Mouse (Mus musculus) lung, postnatal 0 days (tissue): ENCODE measurements around the gene Fam117a. TPM values are rescaled to one million over a fixed set of nuclear protein-coding genes. Genes with fewer than 3 reads are reported as not detected.

ENCODE experiments used
- ATAC-seq: fragments of 200-750 bp; cut with Nextera tagmentation; 2 replicates; pipeline ENCODE4 v1.8.0; 2017; ENCODE audit warnings: moderate library complexity
- DNase-seq: peaks from one replicate; pipeline ENCODE4 v3.0.0-alpha.2; 2016; ENCODE audit warnings: low spot score
- H3K27ac ChIP-seq: fragments of 300-500 bp; sonication (generic); 2 replicates; pipeline ENCODE4 v1.5.1; 2014; ENCODE audit warnings: antibody characterized with exemption, mild to moderate bottlenecking, low read length, mixed read lengths
- H3K27me3 ChIP-seq: fragments of 300-500 bp; sonication (generic); replicated peaks from 2 replicates; pipeline ENCODE4 v1.6.1; 2014; ENCODE audit warnings: low read length, mixed read lengths; ENCODE audit not compliant: insufficient read depth
- H3K36me3 ChIP-seq: fragments of 300-500 bp; sonication (generic); 2 replicates; pipeline ENCODE4 v1.6.1; 2014; ENCODE audit warnings: low read length, mixed read lengths; ENCODE audit not compliant: insufficient read depth
- H3K4me1 ChIP-seq: fragments of 300-500 bp; sonication (generic); 2 replicates; pipeline ENCODE4 v1.6.1; 2014; ENCODE audit warnings: antibody characterized with exemption, low read depth, low read length, mixed read lengths; ENCODE audit not compliant: insufficient read depth
- H3K4me2 ChIP-seq: fragments of 300-500 bp; sonication (generic); replicated peaks from 2 replicates; pipeline ENCODE4 v1.6.1; 2014; ENCODE audit warnings: low read depth, mild to moderate bottlenecking, low read length, moderate library complexity, mixed read lengths
- H3K4me3 ChIP-seq: fragments of 300-500 bp; sonication (generic); 2 replicates; pipeline ENCODE4 v1.5.1; 2014; ENCODE audit warnings: low read depth, low read length
- H3K9ac ChIP-seq: fragments of 300-500 bp; sonication (generic); replicated peaks from 2 replicates; pipeline ENCODE4 v1.6.1; 2014; ENCODE audit warnings: low read depth, mild to moderate bottlenecking
- H3K9me3 ChIP-seq: fragments of 300-500 bp; sonication (generic); 2 replicates; pipeline ENCODE4 v1.6.1; 2016; ENCODE audit warnings: low read length, mixed read lengths
- CTCF ChIP-seq: IDR thresholded peaks from 2 replicates; pipeline ENCODE4 v1.5.1; 2016; ENCODE audit warnings: antibody characterized with exemption, mild to moderate bottlenecking
- EP300 ChIP-seq: IDR thresholded peaks from 2 replicates; pipeline ENCODE4 v1.6.1; 2016; ENCODE audit warnings: antibody characterized with exemption, mild to moderate bottlenecking, control low read depth
- WGBS: fragments of 180-500 bp; shearing (Covaris S2); extraction: QIAGEN DNeasy Blood & Tissue Kit; methylation state at CpG from one replicate; pipeline ENCODE4 v1.1.7; 2014; 5-methylcytosine and 5-hydroxymethylcytosine counted together
- polyA plus RNA-seq: library from polyadenylated mRNA; unstranded; fragments of >200 nt; fragmentation: Nextera tagmentation; extraction: Ambion mirVana; gene quantifications from 2 replicates; pipeline ENCODE4 v1.2.1, GENCODE M21; 2015

Fam117a gene
- polyA plus RNA-seq, 1 experiment from 2014 or later = 21.6 TPM

DNA sequence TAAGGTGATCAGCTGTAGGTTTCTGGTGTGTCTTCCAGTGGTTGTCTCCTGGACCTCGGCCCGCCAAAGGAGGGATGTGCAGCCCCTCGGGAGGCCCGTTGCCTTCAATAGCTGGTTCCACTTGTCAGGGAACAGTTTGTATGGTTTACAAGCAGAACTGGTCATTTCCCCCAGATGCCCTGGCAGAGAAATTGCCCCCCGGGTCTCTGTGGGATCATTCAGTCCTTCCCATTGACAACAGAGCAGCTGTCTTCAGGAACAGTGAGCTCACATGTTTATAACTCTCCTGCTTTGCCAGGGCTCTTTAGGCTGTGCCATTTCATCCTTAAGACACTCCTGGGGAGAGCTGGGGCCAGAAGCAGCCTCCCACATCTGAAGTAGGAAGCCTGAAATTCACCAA is 57.3 kb downstream of the Fam117a start:
- Histone ChIP-seq H3K36me3 (peaks cover 6% of the 10 kb centered on the region; the same call in 1 of the 2 replicates), H3K4me3 (no peak overlapping the region), H3K9ac (no peak overlapping the region), H3K4me2 (no peak overlapping the region), H3K9me3 (no peaks in the 10 kb centered on the region), H3K27me3 (no peaks in the 10 kb centered on the region), H3K27ac (no peak overlapping the region), H3K4me1 (no peaks in the 10 kb centered on the region)
- no peak for ATAC-seq
- no peak for TF ChIP-seq CTCF
- TF ChIP-seq EP300 = no peak
- DNase-seq = no peak
- 39% methylated on average over 5 of the region's 5 CpGs for WGBS

DNA sequence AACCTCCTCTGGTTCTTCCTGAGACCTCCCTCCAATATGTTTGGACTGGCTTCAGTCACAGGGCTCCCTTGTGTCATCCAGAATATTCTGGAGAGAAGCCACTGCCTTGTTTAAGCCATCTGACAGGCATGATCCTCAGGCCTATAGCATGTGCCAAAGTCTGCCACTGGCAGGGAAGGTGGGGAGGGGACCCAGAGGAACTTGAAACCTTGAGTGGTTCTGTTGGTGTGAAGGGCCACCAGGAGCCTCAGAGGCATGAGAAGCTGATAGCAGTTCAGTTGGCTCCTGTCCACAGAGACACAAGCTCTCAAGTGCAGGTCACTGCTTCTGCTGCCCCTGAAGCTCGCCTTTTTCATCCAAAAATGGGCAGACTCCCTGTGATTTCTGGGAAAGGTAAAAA is 59.7 kb downstream of the Fam117a start:
- Histone ChIP-seq H3K4me1 (no peaks in the 10 kb centered on the region), H3K4me3 (no peak overlapping the region)
- WGBS = 23% methylated on average over 1 of the region's 1 CpGs

DNA sequence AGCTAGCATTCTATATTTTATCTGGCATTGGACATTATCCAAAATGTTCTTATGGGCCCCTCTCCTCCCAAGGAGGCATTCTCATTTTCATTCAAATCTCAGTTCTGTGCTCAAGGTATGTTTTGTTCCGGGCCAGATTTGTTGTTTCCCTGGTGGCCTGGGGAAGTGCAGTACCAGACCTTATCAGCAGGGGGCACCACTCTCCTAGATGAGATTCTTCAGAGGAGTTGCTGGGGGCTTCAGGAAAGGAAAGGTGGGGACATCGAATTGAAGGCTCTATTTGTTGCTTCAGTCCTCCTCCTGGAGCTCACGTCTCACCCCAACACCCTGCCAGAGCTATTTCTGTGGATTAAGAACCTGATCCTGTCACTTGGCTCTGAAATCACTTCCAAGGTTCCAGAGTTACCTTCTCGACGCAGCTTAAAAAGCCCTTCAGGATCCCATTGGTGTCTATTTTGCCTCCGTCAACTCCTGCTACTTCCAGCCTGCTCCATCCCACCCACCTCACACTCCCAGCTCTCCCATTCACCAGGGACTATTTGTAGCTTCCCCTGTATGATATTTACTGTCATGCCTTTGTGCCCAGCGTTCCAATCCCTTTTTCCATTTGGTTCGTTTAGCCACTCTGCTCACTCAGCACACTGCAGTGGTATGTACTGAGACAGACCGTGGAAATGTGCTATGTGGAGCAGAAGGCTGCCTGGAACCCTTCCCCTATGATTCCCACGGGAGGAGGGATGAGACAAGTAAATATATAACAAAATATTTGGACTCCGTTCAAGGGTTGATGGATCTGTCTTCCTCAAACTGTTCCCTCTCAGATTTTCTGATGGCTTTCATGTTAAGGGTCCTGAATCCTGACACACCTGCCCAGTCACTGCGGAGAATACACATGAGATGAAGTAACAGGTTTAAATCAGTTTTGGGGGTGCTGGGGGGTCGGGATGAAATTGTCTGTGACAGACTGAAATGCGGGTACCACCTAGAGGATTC is 61.3 kb downstream of the Fam117a start:
- H3K9me3 ChIP-seq = no peaks in the 10 kb centered on the region
- H3K4me2 ChIP-seq = 0 out of 2 replicates have a peak overlapping the region, but pooled peaks have one; percentile 11
- TF ChIP-seq EP300 (no peak), CTCF (peak; percentile 94)
- no peaks in the 10 kb centered on the region for H3K36me3 ChIP-seq
- H3K9ac ChIP-seq = no peak overlapping the region
- 0 out of 2 replicates have a peak, but pooled peaks cover 3% of the 10 kb centered on the region for H3K4me1 ChIP-seq
- ATAC-seq (no peak), DNase-seq (peak; percentile 64)
- no peaks in the 10 kb centered on the region for H3K27me3 ChIP-seq
- no peak overlapping the region for H3K27ac ChIP-seq
- H3K4me3 ChIP-seq = no peak overlapping the region
- WGBS = 39% methylated on average over 14 of the region's 14 CpGs

More for the DNA sequence above, 59.7 kb downstream of the Fam117a start:
- Histone ChIP-seq H3K9ac (0 out of 2 replicates have a peak overlapping the region, but pooled peaks have one; percentile 12), H3K9me3 (no peaks in the 10 kb centered on the region), H3K27ac (no peak overlapping the region), H3K27me3 (no peaks in the 10 kb centered on the region), H3K36me3 (no peaks in the 10 kb centered on the region), H3K4me2 (no peak overlapping the region)
- DNase-seq (no peak), ATAC-seq (peak; percentile 40; the same call in 1 of the 2 replicates)
- no peak for TF ChIP-seq CTCF
- TF ChIP-seq EP300 = no peak

DNA sequence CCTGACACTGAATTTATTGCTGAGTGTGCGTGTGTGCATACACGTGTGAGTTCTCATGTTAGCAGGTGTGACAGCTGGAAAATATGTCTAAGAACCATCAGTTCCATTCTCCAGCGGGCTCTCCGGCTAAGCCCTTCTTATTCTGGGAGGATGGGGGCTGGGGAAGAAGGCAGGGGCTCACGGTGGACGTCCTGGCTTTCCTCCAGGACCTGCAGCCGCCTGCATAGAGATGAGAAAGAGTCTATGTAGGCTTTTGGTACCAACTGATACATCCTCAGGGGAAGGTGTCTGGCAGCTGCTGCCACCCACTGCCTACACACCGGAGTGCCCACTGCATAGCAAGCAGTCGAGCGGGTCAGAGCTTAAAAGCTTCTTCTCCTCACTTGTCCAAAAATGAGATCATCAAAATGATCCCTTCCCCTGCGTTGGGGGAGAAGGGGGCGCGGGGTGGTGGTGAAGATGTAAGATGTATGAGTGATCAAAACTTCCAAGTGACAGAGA is 62.8 kb downstream of the Fam117a start:
- DNase-seq (no peak), ATAC-seq (no peak)
- WGBS = 69% methylated on average over 13 of the region's 13 CpGs
- Histone ChIP-seq H3K4me1 (0 out of 2 replicates have a peak, but pooled peaks cover 3% of the 10 kb centered on the region), H3K4me2 (no peak overlapping the region), H3K27me3 (no peaks in the 10 kb centered on the region), H3K9ac (no peak overlapping the region), H3K9me3 (no peaks in the 10 kb centered on the region), H3K4me3 (no peak overlapping the region), H3K27ac (no peak overlapping the region), H3K36me3 (no peaks in the 10 kb centered on the region)
- TF ChIP-seq CTCF (no peak), EP300 (no peak)

DNA sequence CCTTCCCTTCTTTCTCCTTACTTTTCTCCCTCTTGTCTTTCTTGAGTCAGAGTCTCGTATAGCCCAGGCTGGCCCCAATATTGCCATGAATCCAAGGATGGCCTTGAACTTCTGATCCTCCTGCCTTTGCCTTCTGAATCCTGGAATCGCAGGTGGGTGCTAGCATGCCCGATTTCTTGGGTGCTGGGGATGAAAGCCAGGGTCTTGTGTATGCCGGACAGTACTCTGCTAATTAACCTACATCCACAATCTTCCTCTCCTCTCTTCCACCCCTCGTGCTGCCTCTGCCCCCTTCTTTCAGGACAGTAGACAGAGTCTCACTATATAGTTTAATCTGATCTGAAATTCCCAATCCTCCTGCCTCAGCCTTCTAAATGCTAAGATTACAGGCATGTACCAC is 64.8 kb downstream of the Fam117a start:
- TF ChIP-seq EP300 (no peak), CTCF (no peak)
- DNase-seq (no peak), ATAC-seq (no peak)
- no peaks in the 10 kb centered on the region for H3K36me3 ChIP-seq
- no peak overlapping the region for H3K4me3 ChIP-seq
- 0 out of 2 replicates have a peak, but pooled peaks cover 3% of the 10 kb centered on the region for H3K4me1 ChIP-seq
- WGBS = 84% methylated on average over 5 of the region's 5 CpGs
- no peak overlapping the region for H3K4me2 ChIP-seq
- no peaks in the 10 kb centered on the region for H3K27me3 ChIP-seq
- H3K27ac ChIP-seq = no peak overlapping the region
- no peak overlapping the region for H3K9ac ChIP-seq
- H3K9me3 ChIP-seq = no peaks in the 10 kb centered on the region

DNA sequence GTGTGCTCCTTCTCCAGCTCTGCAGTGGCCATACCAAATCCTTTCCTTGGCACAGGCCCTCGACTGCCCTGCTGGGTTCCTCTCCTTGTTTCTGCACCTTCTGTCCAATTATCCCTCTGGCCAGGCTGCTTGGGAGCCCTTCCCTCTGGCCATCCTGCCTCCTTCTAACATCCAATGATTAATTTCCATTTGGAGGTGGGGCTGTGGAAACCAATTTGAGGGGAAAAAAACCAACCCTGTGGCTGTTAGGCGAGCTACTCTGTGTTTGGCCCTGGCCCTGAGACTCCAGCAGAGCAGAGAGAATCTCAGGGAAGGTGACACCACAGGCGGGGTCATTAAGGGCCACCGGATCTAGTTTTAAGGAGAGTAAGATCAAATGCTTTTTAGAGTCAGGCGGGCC is 65.4 kb downstream of the Fam117a start:
- 36% methylated on average over 5 of the region's 5 CpGs for WGBS
- TF ChIP-seq EP300 (no peak), CTCF (no peak)
- ATAC-seq = no peak
- Histone ChIP-seq H3K4me2 (no peak overlapping the region), H3K4me3 (no peak overlapping the region), H3K27me3 (no peaks in the 10 kb centered on the region), H3K36me3 (no peaks in the 10 kb centered on the region), H3K27ac (0 out of 2 replicates have a peak overlapping the region, but pooled peaks have one; percentile 43), H3K4me1 (0 out of 2 replicates have a peak, but pooled peaks cover 3% of the 10 kb centered on the region), H3K9ac (no peak overlapping the region), H3K9me3 (no peaks in the 10 kb centered on the region)
- DNase-seq = no peak
